Mouse (Mus musculus) small intestine, adult 2 months (tissue): ENCODE measurements at regions not wholly inside any gene's neighbourhood (a gene's known extent, or its start where the extent isn't known, plus 50 kb on each side); places are given as distances from the start of the nearest gene placed in this dataset.

ENCODE experiments used
- CTCF ChIP-seq: fragments of 200-500 bp; IDR thresholded peaks from 2 replicates; pipeline ENCODE4 v1.5.1; 2012; ENCODE audit warnings: low read depth, mild to moderate bottlenecking, control low read depth, inconsistent platforms, low read length, moderate library complexity, mixed read lengths; ENCODE audit not compliant: insufficient replicate concordance, insufficient read length; ENCODE audit errors: extremely low read depth
- POLR2A ChIP-seq: fragments of 200-500 bp; IDR thresholded peaks from 2 replicates; pipeline ENCODE4 v1.6.1; 2012; ENCODE audit warnings: low read depth, mild to moderate bottlenecking, control low read depth, inconsistent platforms, low read length, moderate library complexity

DNA sequence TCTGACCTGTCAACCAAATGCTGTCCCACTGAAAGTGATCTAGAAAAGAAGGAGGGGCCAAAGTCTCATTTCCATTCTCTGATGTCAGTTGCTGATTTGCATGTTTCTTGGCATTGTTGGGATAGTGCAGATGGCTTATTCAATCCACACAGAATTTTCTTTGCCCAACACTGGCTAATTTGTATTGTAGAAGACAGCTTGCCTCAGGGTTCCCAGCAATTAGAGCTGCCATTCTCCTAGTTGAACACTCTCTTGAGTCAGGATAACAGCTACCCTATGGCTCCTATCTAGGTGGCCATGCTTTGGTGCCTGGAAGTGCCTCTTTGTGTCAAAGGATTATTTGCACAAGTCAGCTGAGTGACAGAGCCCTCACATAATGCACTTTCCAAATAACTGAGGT is 569.0 kb downstream of the Lrriq3 start:
- TF ChIP-seq POLR2A (no peak), CTCF (no peak)
